Mouse (Mus musculus): ENCODE measurements around the gene Ahsg. TPM values are rescaled to one million over a fixed set of nuclear protein-coding genes. Genes with fewer than 3 reads are reported as not detected.

Ahsg gene
- 4.6 and 4.9 TPM in 2 replicates for polyA plus RNA-seq (2012; rRNA removed; ENCODE audit: low replicate concordance)

DNA sequence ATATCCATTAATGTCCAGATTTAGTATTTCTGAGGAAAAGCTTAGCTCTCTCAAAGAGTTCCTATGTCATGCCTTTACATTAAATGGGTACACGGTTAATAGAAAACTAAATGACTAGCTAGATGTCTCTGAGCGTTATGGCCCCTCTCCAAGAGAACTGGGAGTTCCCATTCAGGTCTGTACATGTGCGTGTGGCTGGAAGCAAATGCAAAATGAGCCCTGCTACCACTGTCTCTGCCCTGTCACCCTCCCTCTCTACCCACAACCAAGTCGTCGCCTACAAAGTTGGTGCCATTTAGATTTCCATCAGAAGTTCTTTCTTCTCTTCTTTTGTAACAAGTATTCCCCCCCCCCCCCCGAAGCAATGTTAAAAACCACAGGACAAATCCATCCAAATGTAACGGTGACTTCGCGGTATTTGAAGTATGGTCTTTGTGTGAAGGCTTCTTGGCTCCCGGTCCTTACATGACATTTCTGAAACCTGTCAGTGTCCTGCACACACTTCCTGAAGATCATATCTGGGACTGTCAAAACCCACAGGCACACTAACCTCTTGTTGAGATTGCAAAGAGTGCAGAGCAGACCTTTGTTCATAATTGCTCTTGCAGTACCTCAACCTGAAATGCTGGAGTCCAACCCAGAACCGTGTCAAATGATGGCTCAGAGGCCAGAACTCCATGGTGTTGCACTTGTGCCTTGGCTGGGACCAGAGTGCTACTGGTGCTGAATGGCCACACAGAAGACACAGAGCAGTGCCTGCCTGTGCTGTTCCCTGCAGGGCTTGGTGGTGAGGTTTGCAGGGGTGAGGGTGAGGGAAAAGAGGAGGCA, at the start of gene Ahsg:
Ahsg (plus strand) TSS at position 595 of the 828 bp plus-strand sequence.

GRCm38 (mm10) chr16:22857431-22858113, 33.5 kb upstream of the Ahsg start, which contains the start of the genes Tbccd1 and Dnajb11:
Tbccd1 (minus strand) TSS chr16:22857669.
Dnajb11 (plus strand) TSS chr16:22857845.

DNA sequence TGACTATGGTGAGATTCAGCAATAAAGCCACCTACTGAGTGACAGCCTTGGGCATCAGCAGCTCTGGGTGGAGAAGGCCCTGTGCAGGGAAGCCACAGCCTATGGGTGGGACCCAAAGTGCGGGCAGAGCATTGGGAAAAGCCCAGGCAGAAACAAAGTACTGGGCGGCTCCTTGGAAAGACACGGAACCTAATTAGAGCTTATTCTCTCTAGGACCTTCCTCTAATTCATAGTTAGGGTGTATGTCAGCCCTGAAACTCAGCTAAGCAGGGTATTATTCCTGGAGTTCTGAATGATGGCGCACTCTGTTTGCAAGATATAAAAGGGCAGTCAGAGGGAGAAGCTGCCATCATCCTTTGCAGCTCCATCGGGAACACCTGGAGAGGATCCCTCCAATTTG, 27.0 kb downstream of the Ahsg start, which contains the start of gene Fetub:
Fetub (plus strand) TSS at position 301 of the 400 bp plus-strand sequence.

Other genes starting within 250 kb of the Ahsg start
- 0.30 and 0.54 TPM in 2 replicates for gene Dgkg, start 234.1 kb upstream of the Ahsg start, polyA plus RNA-seq (2012; rRNA removed; ENCODE audit: low replicate concordance)
- gene Crygs, start 79.7 kb upstream of the Ahsg start, polyA plus RNA-seq (2012; rRNA removed; ENCODE audit: low replicate concordance) = not detected in 2 replicates
- 17.4 and 19.5 TPM in 2 replicates for gene Tbccd1, start 33.6 kb upstream of the Ahsg start, polyA plus RNA-seq (2012; rRNA removed; ENCODE audit: low replicate concordance)
- gene Dnajb11, start 33.4 kb upstream of the Ahsg start, polyA plus RNA-seq (2012; rRNA removed; ENCODE audit: low replicate concordance) = 13.3 and 17.3 TPM in 2 replicates
- gene Fetub, start 27.1 kb downstream of the Ahsg start, polyA plus RNA-seq (2012; rRNA removed; ENCODE audit: low replicate concordance) = 0.32 TPM in 2 replicates
- 0.22 TPM in 1 of 2 replicates, not detected in the other for gene Hrg, start 59.8 kb downstream of the Ahsg start, polyA plus RNA-seq (2012; rRNA removed; ENCODE audit: low replicate concordance)
- gene Kng2, start 138.2 kb downstream of the Ahsg start, polyA plus RNA-seq (2012; rRNA removed; ENCODE audit: low replicate concordance) = 2.1 and 9.5 TPM in 2 replicates
- gene Kng1, start 166.6 kb downstream of the Ahsg start, polyA plus RNA-seq (2012; rRNA removed; ENCODE audit: low replicate concordance) = 0.23 and 0.27 TPM in 2 replicates
- 156 and 191 TPM in 2 replicates for gene Eif4a2, start 216.2 kb downstream of the Ahsg start, polyA plus RNA-seq (2012; rRNA removed; ENCODE audit: low replicate concordance)
- 0.60 and 0.67 TPM in 2 replicates for gene Rfc4, start 236.5 kb downstream of the Ahsg start, polyA plus RNA-seq (2012; rRNA removed; ENCODE audit: low replicate concordance)

Data from subcutaneous adipose tissue, adult 2 months (tissue).